Mouse (Mus musculus): ENCODE measurements at regions not wholly inside any gene's neighbourhood (a gene's known extent, or its start where the extent isn't known, plus 50 kb on each side); places are given as distances from the start of the nearest gene placed in this dataset.
"Not testable (repeated sequence)": the region's sequence is repeated elsewhere in the genome, so short reads cannot be mapped to it uniquely, and the experiment has no call there.

DNA sequence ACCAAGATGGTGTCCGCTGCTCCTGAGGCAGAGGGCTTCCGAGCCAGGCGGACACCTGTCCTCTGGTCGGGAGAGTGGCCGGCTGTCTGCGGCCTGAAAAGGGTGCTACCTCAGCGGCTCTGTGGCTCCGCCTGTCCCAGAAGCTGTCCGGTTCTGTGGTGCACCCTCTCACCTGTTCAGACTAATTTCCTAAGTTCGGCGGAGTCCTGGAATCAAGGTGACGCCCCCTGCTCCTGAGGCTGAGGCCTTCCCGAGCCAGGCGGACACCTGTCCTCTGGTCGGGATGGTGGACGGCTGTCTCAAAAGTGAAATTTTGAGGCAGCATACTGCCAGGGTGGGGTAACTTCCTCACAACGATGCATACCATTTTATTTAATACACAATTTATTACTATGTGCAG, 199.9 kb upstream of the Ascc3 start:
- not testable (repeated sequence) for TF ChIP-seq TCF12 (IDR thresholded peaks at IDR 0.05; ENCODE audit: low read depth, low read length); CTCF (conservative IDR thresholded peaks at IDR 0.05 in 1 of 2, IDR thresholded peaks at IDR 0.05 in 1 of 2; ENCODE audit: low read depth in 2 of 2, low read length in 2 of 2); CHD2 (IDR thresholded peaks at IDR 0.05; ENCODE audit: low read length); NELFE (IDR thresholded peaks at IDR 0.05; ENCODE audit: low read depth, low read length)

Measured in CH12.LX (cell line).